Mouse (Mus musculus): Measurements from ENCODE around the gene Lcp1. TPM values are rescaled to one million over a fixed set of nuclear protein-coding genes. Genes with fewer than 3 reads are reported as not detected.

Lcp1 gene
- 25.7 TPM for polyA plus RNA-seq (2014; fragmentation: Illumina TruSeq; extraction: RNeasy Lipid Tissue Mini Kit (QIAGEN cat#74804); ENCODE audit: low read depth, low replicate concordance)

DNA sequence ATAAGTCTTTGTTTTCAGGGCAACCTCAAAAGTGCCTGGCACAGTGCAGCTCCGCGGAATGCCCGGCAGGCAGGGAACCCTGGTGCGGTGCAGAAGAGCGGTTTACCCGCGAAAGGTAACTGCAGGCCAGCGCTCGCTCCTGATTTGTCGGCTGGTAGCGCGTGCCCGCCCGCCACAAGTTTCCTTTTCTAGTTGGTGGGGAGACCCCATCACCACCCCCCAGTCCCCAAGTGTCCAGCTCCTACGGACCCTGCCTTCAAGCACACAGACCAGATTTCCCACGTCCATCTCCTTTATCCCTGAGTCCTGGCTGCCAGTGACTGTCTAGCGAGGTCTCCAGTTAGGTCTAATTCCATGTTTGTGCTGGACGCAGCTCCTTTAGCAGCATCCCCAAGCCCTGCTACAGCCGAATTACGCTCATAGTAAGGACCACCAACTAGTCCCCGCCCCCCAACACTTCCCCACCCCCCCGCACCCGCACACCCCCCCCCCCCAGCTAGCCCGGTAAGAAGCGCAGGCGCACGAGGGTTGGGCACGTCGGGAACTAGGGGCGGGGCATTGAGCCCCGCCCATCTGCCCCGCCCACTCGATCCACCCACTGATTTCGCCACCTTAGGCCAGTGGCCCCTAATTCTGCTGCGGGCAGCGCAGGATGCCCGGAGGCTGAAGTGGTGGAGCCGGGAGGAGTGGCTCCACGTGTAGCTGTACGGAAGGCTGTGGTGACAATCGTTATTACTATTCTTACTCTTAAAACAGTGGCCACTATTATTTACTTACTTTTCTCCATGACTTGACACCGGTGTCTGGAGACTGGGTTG, at the start of gene Lcp1, which contains the start of gene Lrrc63:
Lcp1 (plus strand) TSS at position 601 of the 818 bp plus-strand sequence.
Lrrc63 (minus strand) TSS at position 381 of the 818 bp plus-strand sequence.

DNA sequence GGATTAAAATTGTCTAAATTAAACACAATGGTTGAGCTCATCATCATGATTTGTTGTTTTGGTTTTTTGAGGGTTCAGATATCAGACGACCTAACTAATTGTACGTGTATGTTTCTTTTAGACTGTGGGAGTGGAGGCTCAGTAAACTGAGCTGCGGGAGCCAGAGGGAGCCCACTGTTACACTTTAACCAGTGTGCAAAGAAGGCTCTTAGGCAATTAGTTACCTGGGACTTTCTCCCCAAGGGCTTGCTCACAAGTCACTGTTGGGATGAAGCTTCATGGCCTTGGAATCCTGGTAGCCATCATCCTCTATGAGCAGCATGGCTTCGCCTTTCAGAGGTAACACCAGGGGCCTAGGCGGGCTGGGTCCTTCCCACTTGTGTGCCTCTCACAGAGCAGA, 111.2 kb downstream of the Lcp1 start, which contains the start of gene Cpb2:
Cpb2 (plus strand) TSS at position 201 of the 400 bp plus-strand sequence.

Other genes with a start within 250 kb of the Lcp1 start
- 9.6 TPM for gene Lrch1, start 183.2 kb upstream of the Lcp1 start, polyA plus RNA-seq (2014; fragmentation: Illumina TruSeq; extraction: RNeasy Lipid Tissue Mini Kit (QIAGEN cat#74804); ENCODE audit: low read depth, low replicate concordance)
- gene Rubcnl, start 115.1 kb upstream of the Lcp1 start, polyA plus RNA-seq (2014; fragmentation: Illumina TruSeq; extraction: RNeasy Lipid Tissue Mini Kit (QIAGEN cat#74804); ENCODE audit: low read depth, low replicate concordance): 0.29 TPM
- gene Lrrc63, start 220 bp upstream of the Lcp1 start, polyA plus RNA-seq (2014; fragmentation: Illumina TruSeq; extraction: RNeasy Lipid Tissue Mini Kit (QIAGEN cat#74804); ENCODE audit: low read depth, low replicate concordance): not detected
- not detected for gene Cpb2, start 111.2 kb downstream of the Lcp1 start, polyA plus RNA-seq (2014; fragmentation: Illumina TruSeq; extraction: RNeasy Lipid Tissue Mini Kit (QIAGEN cat#74804); ENCODE audit: low read depth, low replicate concordance)
- 19.9 TPM for gene Zc3h13, start 153.3 kb downstream of the Lcp1 start, polyA plus RNA-seq (2014; fragmentation: Illumina TruSeq; extraction: RNeasy Lipid Tissue Mini Kit (QIAGEN cat#74804); ENCODE audit: low read depth, low replicate concordance)

Data from adrenal gland, adult 10 weeks (tissue).